Mouse (Mus musculus) subcutaneous adipose tissue, adult 2 months (tissue): ENCODE results near the gene Brd4. TPM values are rescaled to one million over a fixed set of nuclear protein-coding genes. Genes with fewer than 3 reads are reported as not detected.

Experiments used
- polyA plus RNA-seq: library from polyadenylated mRNA; depleted of rRNA; stranded (reverse); fragments of >200 nt; gene quantifications from 2 replicates; pipeline ENCODE4 v1.2.3, GENCODE M21; 2012; ENCODE audit warnings: low replicate concordance; rRNA removed

Gene Brd4
- polyA plus RNA-seq, result 23.2 and 39.1 TPM in 2 replicates

DNA sequence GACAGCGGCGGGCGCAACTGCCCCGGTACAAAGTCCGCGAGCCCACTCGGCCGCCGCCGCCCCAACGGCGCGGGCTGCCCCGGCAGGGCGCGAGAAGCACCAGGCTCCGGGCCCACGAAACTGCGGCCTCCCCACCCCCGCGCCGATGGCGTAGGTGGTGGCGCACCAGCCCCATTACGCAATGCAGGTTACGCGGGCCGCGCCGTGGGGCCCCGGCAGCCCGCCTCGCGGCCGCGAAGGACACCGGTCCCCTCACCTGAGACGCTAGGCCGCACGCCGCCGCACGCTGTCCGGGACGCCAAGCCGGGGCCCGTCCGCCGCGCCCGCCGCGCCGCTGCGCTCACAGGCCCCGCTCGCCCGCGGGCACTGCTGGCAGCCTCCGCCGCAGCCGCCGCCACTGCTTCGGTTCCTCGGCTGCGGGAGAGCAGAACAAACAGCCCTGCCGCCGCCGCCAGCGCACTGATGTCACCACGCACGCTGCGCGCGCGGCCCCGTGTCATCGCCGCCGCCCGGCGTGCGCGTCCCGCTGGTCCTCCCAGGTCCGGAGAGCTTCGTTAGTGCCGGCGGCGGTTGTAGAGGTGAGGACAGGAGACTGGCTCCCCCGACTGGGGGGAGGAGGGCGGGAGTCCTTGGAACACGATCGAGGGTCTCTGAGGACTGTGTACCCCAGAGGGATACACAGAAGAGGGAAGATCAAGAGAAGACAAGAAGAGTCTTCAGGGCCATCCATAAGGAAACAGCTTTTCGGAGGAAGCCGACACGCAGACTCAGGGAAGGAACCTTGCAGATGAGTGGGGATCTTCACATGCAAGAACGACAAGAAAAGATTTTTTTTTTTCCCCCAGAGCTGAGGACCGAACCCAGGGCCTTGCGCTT lies at the start of gene Brd4:
Brd4 (minus strand) TSS at position 461 of the 876 bp plus-strand sequence.

DNA sequence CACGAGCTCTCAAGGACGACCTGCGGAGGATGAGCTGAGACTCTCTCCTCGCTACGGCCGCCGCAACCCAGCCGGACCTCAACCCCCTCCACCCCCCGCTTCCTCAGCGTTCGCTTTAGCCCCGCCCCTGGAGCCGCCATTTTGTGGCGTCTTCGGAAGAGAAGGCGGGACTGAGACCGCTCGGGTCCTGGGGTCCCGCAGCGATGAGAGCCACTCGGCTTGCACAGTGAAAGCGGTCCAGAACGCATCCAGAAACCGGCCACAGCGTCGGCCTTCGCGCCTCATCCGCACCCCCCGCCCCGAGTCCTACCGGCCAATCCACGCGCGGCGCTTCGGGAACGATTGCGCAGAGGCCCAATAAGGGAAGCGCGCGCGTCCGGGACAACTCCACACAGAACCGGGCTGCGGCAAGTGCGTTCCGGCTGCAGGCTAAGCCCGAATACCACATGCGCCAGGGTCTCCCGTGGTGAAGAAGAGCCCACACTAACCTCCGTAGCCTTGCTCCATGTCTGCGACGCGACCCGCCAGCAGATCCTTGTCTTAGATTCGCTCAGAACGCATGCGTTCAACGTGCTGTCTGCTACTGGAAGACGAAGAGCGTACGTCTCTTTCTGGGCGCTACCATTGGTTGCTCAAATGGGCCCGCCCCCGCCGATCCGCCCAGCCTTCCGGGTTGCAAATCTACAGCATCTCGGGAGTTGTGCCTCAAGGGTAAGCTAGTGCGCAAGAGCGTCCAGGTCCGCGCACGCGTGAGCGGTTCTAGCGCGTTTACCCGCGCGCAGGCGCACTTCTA lies 36.3 kb upstream of the Brd4 start, which contains the start of gene Akap8:
Akap8 (minus strand) TSS at position 642 of the 793 bp plus-strand sequence.

DNA sequence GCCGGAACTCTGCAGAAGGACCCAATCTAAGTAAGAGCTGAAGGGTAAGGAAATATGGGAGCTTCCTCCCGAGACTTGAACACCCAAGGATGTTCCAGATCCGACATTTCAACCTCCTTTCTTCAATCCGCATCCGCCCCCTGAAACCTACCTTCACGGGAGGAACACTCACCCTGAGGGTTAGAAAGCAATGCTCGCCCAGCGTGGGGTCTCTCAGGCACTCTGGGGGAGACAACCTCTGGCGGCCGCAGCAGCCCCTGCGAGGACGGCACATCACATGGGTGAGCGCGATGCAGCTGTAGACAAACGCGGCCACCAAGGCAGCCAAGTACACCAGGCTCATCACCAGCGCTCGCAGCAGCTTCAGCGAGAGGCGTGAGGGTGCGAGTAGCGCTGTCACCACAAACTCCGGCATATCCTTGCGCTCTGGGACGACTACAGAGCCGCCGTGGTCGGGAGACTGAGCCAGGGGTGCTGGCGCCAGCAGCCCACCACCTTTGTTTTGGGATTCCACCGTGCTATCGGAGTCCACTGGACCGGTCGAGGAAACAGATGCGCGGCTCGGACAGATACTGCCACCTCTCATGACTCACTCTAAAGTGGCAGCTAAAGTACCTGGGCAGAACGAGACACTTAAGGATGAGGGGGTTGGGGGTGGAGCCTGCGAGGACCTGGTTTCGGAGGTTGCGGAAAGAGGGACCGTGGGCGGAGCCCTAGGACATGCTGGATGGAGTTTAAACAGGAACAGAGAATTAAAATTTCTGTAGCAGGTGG lies 95.5 kb downstream of the Brd4 start, which contains the start of gene Ephx3:
Ephx3 (minus strand) TSS at position 687 of the 774 bp plus-strand sequence.

DNA sequence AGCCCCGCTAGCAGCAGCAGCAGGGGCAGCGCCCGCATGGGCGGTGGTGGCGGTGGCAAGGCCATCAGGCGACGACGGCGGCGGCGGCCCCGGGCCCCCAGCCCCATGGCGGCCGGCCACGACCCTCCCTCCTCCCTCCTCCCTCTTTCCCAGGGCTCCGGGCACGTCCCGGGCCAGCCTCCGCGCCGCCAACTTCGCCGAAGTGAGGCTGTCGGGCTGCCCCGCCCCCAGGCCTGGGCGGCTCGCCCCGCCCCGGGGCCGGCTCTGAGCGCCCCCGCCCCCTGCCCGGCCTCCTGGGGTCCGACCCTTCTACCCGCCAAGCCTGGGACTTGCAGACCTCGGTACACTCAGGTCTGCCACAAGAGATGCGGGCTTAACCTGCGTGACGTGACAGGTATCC lies 117.8 kb downstream of the Brd4 start, which contains the start of gene Notch3:
Notch3 (minus strand) TSS at position 166 of the 400 bp plus-strand sequence.

Other genes starting within 250 kb of the Brd4 start
- 5.7 and 19.9 TPM in 2 replicates for gene Rrp1b, start 248.6 kb downstream of the Brd4 start, polyA plus RNA-seq
- gene Hsf2bp, start 248.4 kb downstream of the Brd4 start, polyA plus RNA-seq, result 0.20 TPM in 1 of 2 replicates, not detected in the other
- 50.7 and 68.4 TPM in 2 replicates for gene Notch3, start 117.9 kb downstream of the Brd4 start, polyA plus RNA-seq
- 2.2 and 7.0 TPM in 2 replicates for gene Ephx3, start 95.2 kb downstream of the Brd4 start, polyA plus RNA-seq
- 47.7 and 91.4 TPM in 2 replicates for gene Akap8, start 36.5 kb upstream of the Brd4 start, polyA plus RNA-seq
- 89.6 and 127 TPM in 2 replicates for gene Akap8l, start 65.9 kb upstream of the Brd4 start, polyA plus RNA-seq
- 31.6 and 59.8 TPM in 2 replicates for gene Wiz, start 104.7 kb upstream of the Brd4 start, polyA plus RNA-seq
- 4.1 and 8.3 TPM in 2 replicates for gene Rasal3, start 118.9 kb upstream of the Brd4 start, polyA plus RNA-seq
- gene Pglyrp2, start 139.4 kb upstream of the Brd4 start, polyA plus RNA-seq, result 0.90 and 2.3 TPM in 2 replicates
- 0.48 and 0.83 TPM in 2 replicates for gene Cyp4f39, start 168.0 kb upstream of the Brd4 start, polyA plus RNA-seq
- gene Cyp4f17, start 221.3 kb upstream of the Brd4 start, polyA plus RNA-seq, result 25.1 and 34.2 TPM in 2 replicates